Mouse (Mus musculus) stomach, postnatal 0 days (tissue): ENCODE data around the gene Fdx1. TPM values are rescaled to one million over a fixed set of nuclear protein-coding genes. Genes with fewer than 3 reads are reported as not detected.

ENCODE experiments used
- ATAC-seq: fragments of 200-750 bp; cut with Nextera tagmentation; 2 replicates; pipeline ENCODE4 v1.8.0; 2017; ENCODE audit not compliant: low FRiP score, low TSS enrichment
- DNase-seq: peaks from one replicate; pipeline ENCODE4 v3.0.0-alpha.2; 2016; ENCODE audit warnings: low spot score
- H3K27ac ChIP-seq: fragments of 300-500 bp; sonication (generic); replicated peaks from 2 replicates; pipeline ENCODE4 v1.5.1; 2014; ENCODE audit warnings: mild to moderate bottlenecking, control low read depth
- H3K27me3 ChIP-seq: fragments of 300-500 bp; sonication (generic); 2 replicates; pipeline ENCODE4 v1.6.1; 2014; ENCODE audit warnings: low read length; ENCODE audit not compliant: control insufficient read depth, insufficient read depth
- H3K36me3 ChIP-seq: fragments of 300-500 bp; sonication (generic); 2 replicates; pipeline ENCODE4 v1.6.1; 2014; ENCODE audit warnings: low read length, mixed read lengths; ENCODE audit not compliant: control insufficient read depth, insufficient read depth
- H3K4me1 ChIP-seq: fragments of 300-500 bp; sonication (generic); replicated peaks from 2 replicates; pipeline ENCODE4 v1.6.1; 2014; ENCODE audit warnings: antibody characterized with exemption; ENCODE audit not compliant: control insufficient read depth, insufficient read depth
- H3K4me2 ChIP-seq: fragments of 300-500 bp; sonication (generic); replicated peaks from 2 replicates; pipeline ENCODE4 v1.6.1; 2014; ENCODE audit warnings: low read depth, mild to moderate bottlenecking, control low read depth, moderate library complexity
- H3K4me3 ChIP-seq: fragments of 300-500 bp; sonication (generic); 2 replicates; pipeline ENCODE4 v1.5.1; 2014; ENCODE audit warnings: low read depth, low read length, control low read depth
- H3K9ac ChIP-seq: fragments of 300-500 bp; sonication (generic); 2 replicates; pipeline ENCODE4 v1.6.1; 2014; ENCODE audit warnings: mild to moderate bottlenecking, low read length, control low read depth, mixed read lengths
- H3K9me3 ChIP-seq: fragments of 300-500 bp; sonication (generic); 2 replicates; pipeline ENCODE4 v1.6.1; 2016; ENCODE audit warnings: low read length; ENCODE audit not compliant: control insufficient read depth
- CTCF ChIP-seq: IDR thresholded peaks from 2 replicates; pipeline ENCODE4 v1.5.1; 2016; ENCODE audit warnings: antibody characterized with exemption, low read depth, mild to moderate bottlenecking, moderate library complexity
- EP300 ChIP-seq: optimal IDR thresholded peaks from 2 replicates; pipeline ENCODE3; 2016; ENCODE audit warnings: antibody characterized with exemption
- WGBS: fragments of 180-500 bp; shearing (Covaris S2); extraction: QIAGEN DNeasy Blood & Tissue Kit; methylation state at CpG from one replicate; pipeline ENCODE4 v1.1.7; 2014; 5-methylcytosine and 5-hydroxymethylcytosine counted together
- polyA plus RNA-seq: library from polyadenylated mRNA; unstranded; fragments of >200 nt; fragmentation: Nextera tagmentation; extraction: Ambion mirVana; gene quantifications from 2 replicates; pipeline ENCODE4 v1.2.1, GENCODE M21; 2015

Gene Fdx1
- polyA plus RNA-seq, 1 experiment from 2014 or later: 143 TPM

DNA sequence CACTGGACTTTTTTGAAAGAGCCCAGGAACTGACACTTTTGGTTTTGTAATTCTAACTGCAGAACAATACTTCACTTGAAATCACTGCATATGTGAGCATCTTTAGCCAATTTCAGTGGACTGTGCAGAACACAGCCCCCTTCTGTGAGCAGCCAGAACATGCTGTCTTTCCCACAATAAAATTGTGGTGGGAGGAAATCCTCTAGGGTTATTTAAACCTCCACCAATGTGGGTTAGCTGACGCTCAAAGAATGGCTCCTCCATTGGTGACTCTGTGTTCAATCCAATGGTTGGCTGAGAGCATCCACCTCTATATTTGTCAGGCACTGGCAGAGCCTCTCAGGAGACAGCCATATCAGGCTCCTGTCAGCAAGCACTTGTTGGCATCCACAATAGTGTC is 28.7 kb downstream of the Fdx1 start:
- H3K27me3 ChIP-seq: no peaks in the 10 kb centered on the region
- no peaks in the 10 kb centered on the region for H3K4me1 ChIP-seq
- no peak overlapping the region for H3K27ac ChIP-seq
- no peaks in the 10 kb centered on the region for H3K9me3 ChIP-seq
- no peak for DNase-seq
- H3K36me3 ChIP-seq: no peaks in the 10 kb centered on the region
- ATAC-seq: no peak
- no peak overlapping the region for H3K4me2 ChIP-seq
- 76% methylated on average over 1 of the region's 1 CpGs for WGBS
- TF ChIP-seq CTCF: no peak
- TF ChIP-seq EP300: no peak
- no peak overlapping the region for H3K4me3 ChIP-seq
- no peak overlapping the region for H3K9ac ChIP-seq

DNA sequence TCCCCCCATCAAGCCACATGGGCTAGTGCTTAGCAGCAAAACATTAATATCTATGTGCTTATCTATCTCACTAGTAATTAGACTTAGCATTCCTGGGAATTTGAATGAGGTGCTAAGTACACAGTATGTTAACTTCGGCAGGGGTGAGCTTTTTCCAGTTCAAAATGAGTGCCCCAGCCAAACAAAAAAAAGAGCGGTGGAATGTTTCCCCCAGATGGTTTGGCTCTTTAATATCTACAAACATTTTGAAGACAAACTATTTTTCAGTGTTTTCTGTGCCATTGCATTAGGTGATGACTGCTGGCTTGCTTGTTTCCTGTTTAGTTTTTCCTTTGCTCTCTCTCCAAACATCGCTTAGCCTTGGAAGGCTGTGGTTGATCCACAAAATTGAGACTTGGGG is 31.4 kb downstream of the Fdx1 start:
- Histone ChIP-seq H3K4me2 (no peak overlapping the region), H3K9me3 (no peaks in the 10 kb centered on the region), H3K4me1 (no peaks in the 10 kb centered on the region), H3K9ac (no peak overlapping the region), H3K36me3 (no peaks in the 10 kb centered on the region), H3K27ac (no peak overlapping the region), H3K4me3 (no peak overlapping the region), H3K27me3 (no peaks in the 10 kb centered on the region)
- DNase-seq (no peak), ATAC-seq (no peak)
- TF ChIP-seq CTCF (no peak), EP300 (no peak)
- 57% methylated on average over 3 of the region's 3 CpGs for WGBS

DNA sequence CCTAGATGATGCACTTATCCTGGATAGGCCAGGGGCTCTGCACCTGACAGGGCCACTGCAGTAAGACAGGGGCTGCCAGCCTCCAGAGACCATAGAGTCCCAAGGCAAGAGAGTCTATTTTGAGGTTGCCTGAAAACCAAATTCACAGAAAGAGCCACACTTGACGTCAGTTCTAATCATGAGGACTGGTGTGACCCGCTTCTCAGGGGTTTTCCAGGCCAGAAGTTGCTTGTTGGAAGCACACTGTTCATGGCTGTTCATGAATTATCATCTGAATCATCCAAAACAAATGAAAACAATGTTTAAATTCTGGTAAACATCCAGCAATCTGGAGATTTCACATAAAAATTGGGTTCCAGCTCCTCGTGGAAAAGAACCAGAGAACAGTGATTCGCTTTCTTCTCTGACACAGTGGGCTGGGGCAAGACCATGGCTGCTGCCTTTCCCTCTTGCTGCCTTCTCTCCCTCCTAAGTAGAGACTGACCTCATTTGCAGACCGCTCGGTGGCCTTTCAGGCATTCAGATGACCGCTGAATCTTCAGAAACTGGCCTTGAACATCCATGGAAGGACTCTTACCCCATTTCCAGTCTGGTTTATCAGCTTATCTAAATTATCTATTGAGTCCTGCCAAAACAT is 32.2 kb downstream of the Fdx1 start:
- no peak overlapping the region for H3K4me2 ChIP-seq
- TF ChIP-seq EP300: no peak
- TF ChIP-seq CTCF: no peak
- no peaks in the 10 kb centered on the region for H3K9me3 ChIP-seq
- H3K36me3 ChIP-seq: no peaks in the 10 kb centered on the region
- no peak for DNase-seq
- 76% methylated on average over 7 of the region's 7 CpGs for WGBS
- no peak for ATAC-seq
- H3K4me1 ChIP-seq: no peaks in the 10 kb centered on the region
- H3K27ac ChIP-seq: no peak overlapping the region
- no peak overlapping the region for H3K4me3 ChIP-seq
- no peak overlapping the region for H3K9ac ChIP-seq
- H3K27me3 ChIP-seq: no peaks in the 10 kb centered on the region

DNA sequence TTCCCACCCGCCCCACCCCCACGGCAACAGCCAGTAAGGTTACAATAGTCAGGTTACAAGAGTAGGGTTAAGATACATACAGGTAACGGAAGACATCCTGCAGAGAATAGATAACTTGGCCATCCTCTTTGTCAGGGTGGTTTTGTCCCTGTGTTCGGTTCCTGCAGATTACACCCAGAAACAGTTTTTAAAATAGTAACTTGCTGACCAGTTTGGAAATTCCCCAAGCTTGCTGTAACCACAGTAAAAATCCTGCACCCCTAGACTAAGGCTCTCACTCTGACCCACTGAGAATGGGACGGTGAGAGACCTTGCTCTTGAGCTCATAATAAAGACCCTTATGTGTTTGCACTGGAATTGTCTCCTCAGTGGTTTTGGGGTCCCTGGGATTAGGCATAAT is 33.4 kb downstream of the Fdx1 start:
- no peak for TF ChIP-seq CTCF
- no peak for TF ChIP-seq EP300
- Histone ChIP-seq H3K9ac (no peak overlapping the region), H3K9me3 (no peaks in the 10 kb centered on the region), H3K36me3 (no peaks in the 10 kb centered on the region), H3K4me1 (no peaks in the 10 kb centered on the region), H3K4me3 (no peak overlapping the region), H3K27me3 (no peaks in the 10 kb centered on the region), H3K4me2 (no peak overlapping the region), H3K27ac (no peak overlapping the region)
- ATAC-seq: no peak
- WGBS: 66% methylated on average over 5 of the region's 5 CpGs
- no peak for DNase-seq

DNA sequence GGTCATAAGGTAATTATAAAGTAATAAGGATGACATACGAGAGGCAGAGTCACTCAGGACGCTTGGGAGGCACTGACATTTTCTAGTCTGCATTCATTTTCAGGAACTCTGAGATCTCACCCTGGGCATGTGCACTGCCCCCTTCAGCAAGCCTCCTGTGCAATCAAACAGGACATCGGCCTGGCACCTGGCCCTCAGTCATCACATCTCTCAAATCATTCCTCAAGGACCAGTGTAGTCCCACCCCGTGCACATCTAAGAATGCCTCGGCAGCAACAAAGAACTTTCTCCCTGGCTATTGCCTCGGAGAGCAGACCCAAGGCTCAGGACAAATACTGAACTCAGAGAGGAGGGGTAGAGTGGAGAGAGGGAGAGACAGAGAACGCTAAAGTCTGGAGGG is 34.7 kb downstream of the Fdx1 start:
- Histone ChIP-seq H3K4me1 (no peaks in the 10 kb centered on the region), H3K27ac (no peak overlapping the region), H3K36me3 (no peaks in the 10 kb centered on the region), H3K4me3 (no peak overlapping the region), H3K27me3 (no peaks in the 10 kb centered on the region), H3K9ac (no peak overlapping the region), H3K4me2 (no peak overlapping the region), H3K9me3 (no peaks in the 10 kb centered on the region)
- DNase-seq (no peak), ATAC-seq (no peak)
- 43% methylated on average over 7 of the region's 7 CpGs for WGBS
- TF ChIP-seq CTCF (no peak), EP300 (no peak)

DNA sequence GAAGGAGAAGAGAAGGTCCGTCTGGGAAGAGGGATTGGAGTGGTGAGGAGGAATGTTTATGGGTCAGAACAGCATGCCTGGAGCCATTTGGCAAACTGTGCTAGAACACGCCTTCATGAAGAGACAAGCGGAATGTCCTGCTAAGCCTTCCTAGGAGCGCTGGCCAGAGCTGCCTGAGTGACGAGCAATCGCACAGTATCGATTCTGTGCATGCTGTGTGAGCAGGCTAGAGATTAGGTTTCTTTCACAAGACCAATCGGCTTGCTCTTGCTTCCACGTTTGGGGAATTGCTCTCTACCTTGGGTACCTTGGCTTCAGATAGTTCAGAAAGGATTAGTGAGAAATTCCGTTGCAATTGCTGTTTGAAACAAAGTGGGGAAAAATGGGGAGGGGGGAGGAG is 35.2 kb downstream of the Fdx1 start:
- TF ChIP-seq CTCF (no peak), EP300 (no peak)
- Histone ChIP-seq H3K27ac (no peak overlapping the region; the same call in 1 of the 2 replicates), H3K27me3 (no peaks in the 10 kb centered on the region), H3K4me2 (peak overlapping the region; percentile 17; the same call in 1 of the 2 replicates), H3K9ac (no peak overlapping the region), H3K36me3 (no peaks in the 10 kb centered on the region), H3K9me3 (no peaks in the 10 kb centered on the region), H3K4me1 (no peaks in the 10 kb centered on the region), H3K4me3 (peak overlapping the region; percentile 0; the same call in 1 of the 2 replicates)
- peak; percentile 19 for DNase-seq
- 21% methylated on average over 10 of the region's 10 CpGs for WGBS
- ATAC-seq: no peak; the same call in 1 of the 2 replicates
